Mouse (Mus musculus): ENCODE measurements around the gene Gpr4. TPM values are rescaled to one million over a fixed set of nuclear protein-coding genes. Genes with fewer than 3 reads are reported as not detected.

Gene Gpr4
- total RNA-seq, 1 experiment from 2014 or later: 0.74 TPM

- peak; percentile 42 to 56; a peak in 2 of 4 replicates for ATAC-seq (replicated peaks in 1 of 2; ENCODE audit: insufficient read depth in 1 of 2, low FRiP score in 2 of 2, low TSS enrichment in 1 of 2, low read depth in 1 of 2, poor library complexity in 2 of 2, severe bottlenecking in 2 of 2)
Measured at GRCm38 (mm10) chr7:19217492-19217891, 5.2 kb downstream of the Gpr4 start.

- peak in 1 of 2 experiments; percentile 46; a peak in 2 of 4 replicates for ATAC-seq (replicated peaks in 1 of 2; ENCODE audit: insufficient read depth in 1 of 2, low FRiP score in 2 of 2, low TSS enrichment in 1 of 2, low read depth in 1 of 2, poor library complexity in 2 of 2, severe bottlenecking in 2 of 2)
Measured at GRCm38 (mm10) chr7:19217944-19218343, 5.6 kb downstream of the Gpr4 start.

- ATAC-seq (replicated peaks in 1 of 2; ENCODE audit: insufficient read depth in 1 of 2, low FRiP score in 2 of 2, low TSS enrichment in 1 of 2, low read depth in 1 of 2, poor library complexity in 2 of 2, severe bottlenecking in 2 of 2): no peak
Measured at GRCm38 (mm10) chr7:19220061-19220460, 7.7 kb downstream of the Gpr4 start.

- ATAC-seq (replicated peaks in 1 of 2; ENCODE audit: insufficient read depth in 1 of 2, low FRiP score in 2 of 2, low TSS enrichment in 1 of 2, low read depth in 1 of 2, poor library complexity in 2 of 2, severe bottlenecking in 2 of 2): no peak
Measured at GRCm38 (mm10) chr7:19222189-19222588, 9.9 kb downstream of the Gpr4 start.

GRCm38 (mm10) chr7:19222875-19223274, 10.5 kb downstream of the Gpr4 start:
- no peak for ATAC-seq (replicated peaks in 1 of 2; ENCODE audit: insufficient read depth in 1 of 2, low FRiP score in 2 of 2, low TSS enrichment in 1 of 2, low read depth in 1 of 2, poor library complexity in 2 of 2, severe bottlenecking in 2 of 2)

GRCm38 (mm10) chr7:19224933-19225332, 12.6 kb downstream of the Gpr4 start:
- no peak for ATAC-seq (replicated peaks in 1 of 2; ENCODE audit: insufficient read depth in 1 of 2, low FRiP score in 2 of 2, low TSS enrichment in 1 of 2, low read depth in 1 of 2, poor library complexity in 2 of 2, severe bottlenecking in 2 of 2)

- peak; percentile 1 to 6; a peak in 2 of 4 replicates for ATAC-seq (replicated peaks in 1 of 2; ENCODE audit: insufficient read depth in 1 of 2, low FRiP score in 2 of 2, low TSS enrichment in 1 of 2, low read depth in 1 of 2, poor library complexity in 2 of 2, severe bottlenecking in 2 of 2)
Measured at GRCm38 (mm10) chr7:19226817-19227797, 14.8 kb downstream of the Gpr4 start.

- ATAC-seq (replicated peaks in 1 of 2; ENCODE audit: insufficient read depth in 1 of 2, low FRiP score in 2 of 2, low TSS enrichment in 1 of 2, low read depth in 1 of 2, poor library complexity in 2 of 2, severe bottlenecking in 2 of 2): peak; percentile 89 to 90
Measured at GRCm38 (mm10) chr7:19227883-19228792, 15.8 kb downstream of the Gpr4 start, which contains the start of gene Opa3. TSS of gene Opa3 (plus strand) at chr7:19228334.

- ATAC-seq (replicated peaks in 1 of 2; ENCODE audit: insufficient read depth in 1 of 2, low FRiP score in 2 of 2, low TSS enrichment in 1 of 2, low read depth in 1 of 2, poor library complexity in 2 of 2, severe bottlenecking in 2 of 2): no peak
Measured at GRCm38 (mm10) chr7:19228793-19229148, 16.4 kb downstream of the Gpr4 start.

GRCm38 (mm10) chr7:19229404-19229803, 17.1 kb downstream of the Gpr4 start:
- ATAC-seq (replicated peaks in 1 of 2; ENCODE audit: insufficient read depth in 1 of 2, low FRiP score in 2 of 2, low TSS enrichment in 1 of 2, low read depth in 1 of 2, poor library complexity in 2 of 2, severe bottlenecking in 2 of 2): no peak

GRCm38 (mm10) chr7:19230041-19230580, 17.8 kb downstream of the Gpr4 start:
- ATAC-seq (replicated peaks in 1 of 2; ENCODE audit: insufficient read depth in 1 of 2, low FRiP score in 2 of 2, low TSS enrichment in 1 of 2, low read depth in 1 of 2, poor library complexity in 2 of 2, severe bottlenecking in 2 of 2): no peak

GRCm38 (mm10) chr7:19230899-19231298, 18.6 kb downstream of the Gpr4 start:
- ATAC-seq (replicated peaks in 1 of 2; ENCODE audit: insufficient read depth in 1 of 2, low FRiP score in 2 of 2, low TSS enrichment in 1 of 2, low read depth in 1 of 2, poor library complexity in 2 of 2, severe bottlenecking in 2 of 2): no peak

GRCm38 (mm10) chr7:19231849-19232248, 19.5 kb downstream of the Gpr4 start:
- ATAC-seq (replicated peaks in 1 of 2; ENCODE audit: insufficient read depth in 1 of 2, low FRiP score in 2 of 2, low TSS enrichment in 1 of 2, low read depth in 1 of 2, poor library complexity in 2 of 2, severe bottlenecking in 2 of 2): no peak

- ATAC-seq (replicated peaks in 1 of 2; ENCODE audit: insufficient read depth in 1 of 2, low FRiP score in 2 of 2, low TSS enrichment in 1 of 2, low read depth in 1 of 2, poor library complexity in 2 of 2, severe bottlenecking in 2 of 2): no peak
Measured at GRCm38 (mm10) chr7:19234652-19235051, 22.3 kb downstream of the Gpr4 start.

- ATAC-seq (replicated peaks in 1 of 2; ENCODE audit: insufficient read depth in 1 of 2, low FRiP score in 2 of 2, low TSS enrichment in 1 of 2, low read depth in 1 of 2, poor library complexity in 2 of 2, severe bottlenecking in 2 of 2): no peak
Measured at GRCm38 (mm10) chr7:19235092-19235671, 22.8 kb downstream of the Gpr4 start.

- ATAC-seq (replicated peaks in 1 of 2; ENCODE audit: insufficient read depth in 1 of 2, low FRiP score in 2 of 2, low TSS enrichment in 1 of 2, low read depth in 1 of 2, poor library complexity in 2 of 2, severe bottlenecking in 2 of 2): no peak
Measured at GRCm38 (mm10) chr7:19236411-19236810, 24.1 kb downstream of the Gpr4 start.

GRCm38 (mm10) chr7:19238344-19238743, 26.0 kb downstream of the Gpr4 start:
- no peak for ATAC-seq (replicated peaks in 1 of 2; ENCODE audit: insufficient read depth in 1 of 2, low FRiP score in 2 of 2, low TSS enrichment in 1 of 2, low read depth in 1 of 2, poor library complexity in 2 of 2, severe bottlenecking in 2 of 2)

Data from hematopoietic stem cell, adult 5-6 weeks (primary cell).